Mouse (Mus musculus) heart, adult 2 months (tissue): ENCODE measurements at regions not wholly inside any gene's neighbourhood (a gene's known extent, or its start where the extent isn't known, plus 50 kb on each side); places are given as distances from the start of the nearest gene placed in this dataset.

Experiments used
- DNase-seq, 2 experiments: peaks; one replicate each; pipeline ENCODE4 v3.0.0; 2021
- H3K27ac ChIP-seq: fragments of 200-600 bp; 2 replicates; pipeline ENCODE4 v1.8.1; 2022
- H3K27me3 ChIP-seq: fragments of 200-500 bp; 2 replicates; pipeline ENCODE4 v1.6.1; 2012; ENCODE audit warnings: mild to moderate bottlenecking, low read length, inconsistent platforms, mixed read lengths; ENCODE audit not compliant: control insufficient read depth, insufficient read depth
- H3K36me3 ChIP-seq: fragments of 200-500 bp; 2 replicates; pipeline ENCODE4 v1.6.1; 2012; ENCODE audit warnings: low read length, inconsistent platforms; ENCODE audit not compliant: control insufficient read depth, insufficient read depth
- H3K4me1 ChIP-seq: fragments of 200-500 bp; 2 replicates; pipeline ENCODE4 v1.6.1; 2011; ENCODE audit warnings: low read length; ENCODE audit not compliant: control insufficient read depth, insufficient read depth
- H3K4me3 ChIP-seq: fragments of 200-600 bp; 2 replicates; pipeline ENCODE4 v1.8.1; 2022
- H3K79me2 ChIP-seq: fragments of 200-500 bp; replicated peaks from 2 replicates; pipeline ENCODE4 v1.6.1; 2012; ENCODE audit warnings: mild to moderate bottlenecking, inconsistent platforms, low read length, moderate library complexity, mixed read lengths; ENCODE audit not compliant: control insufficient read depth, insufficient read depth
- H3K9ac ChIP-seq: fragments of 200-500 bp; 2 replicates; pipeline ENCODE4 v1.6.1; 2012; ENCODE audit warnings: low read depth, mild to moderate bottlenecking, control low read depth, inconsistent platforms, low read length, mixed read lengths
- CTCF ChIP-seq: fragments of 200-600 bp; IDR thresholded peaks from 2 replicates; pipeline ENCODE4 v1.8.1; 2022; ENCODE audit warnings: antibody characterized with exemption, mild to moderate bottlenecking, moderate library complexity
- EP300 ChIP-seq: fragments of 200-500 bp; IDR thresholded peaks from 2 replicates; pipeline ENCODE4 v1.6.1; 2011; ENCODE audit warnings: low read depth, low read length, control low read depth; ENCODE audit not compliant: insufficient read depth
- POLR2A ChIP-seq: fragments of 200-500 bp; IDR thresholded peaks from 2 replicates; pipeline ENCODE4 v1.6.1; 2011; ENCODE audit warnings: mild to moderate bottlenecking, low read depth, low read length, control low read depth; ENCODE audit not compliant: insufficient read depth
- WGBS: fragments of 180-500 bp; shearing (Covaris S2); methylation state at CpG from one replicate; pipeline ENCODE4 v1.1.7; 2018; 5-methylcytosine and 5-hydroxymethylcytosine counted together
- intact Hi-C: fragments of 180-260 bp; cut with DNase I; formaldehyde crosslinking; loops from one replicate; pipeline ENCODE4 v1.15.1; 2025

DNA sequence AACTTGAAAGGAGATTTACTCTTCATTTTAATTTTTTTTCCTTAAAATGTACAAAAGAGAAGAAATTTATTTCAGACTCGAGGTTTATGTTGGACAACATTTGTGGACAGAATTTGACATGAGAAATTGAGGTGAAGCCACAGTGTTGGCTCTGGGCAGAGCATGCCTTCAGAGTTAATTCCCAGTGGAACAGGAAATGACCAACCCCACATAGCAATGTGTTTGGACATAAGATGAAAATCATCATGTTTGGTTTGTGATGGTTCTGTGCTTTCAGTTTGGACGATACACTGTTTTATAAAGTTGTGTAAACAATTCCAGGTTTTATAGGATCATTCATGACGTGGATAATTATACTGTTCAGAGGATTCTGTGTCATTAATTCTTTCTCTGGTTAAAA lies 271.9 kb upstream of the Mettl25 start:
- no peaks in the 10 kb centered on the region for H3K27me3 ChIP-seq
- no peak overlapping the region for H3K27ac ChIP-seq
- H3K4me1 ChIP-seq = no peaks in the 10 kb centered on the region
- DNase-seq = no peak
- 42% methylated on average over 3 of the region's 3 CpGs for WGBS
- no peaks in the 10 kb centered on the region for H3K36me3 ChIP-seq
- no peaks in the 10 kb centered on the region for H3K79me2 ChIP-seq
- intact Hi-C loops = no loop called here
- H3K9ac ChIP-seq = no peak overlapping the region
- H3K4me3 ChIP-seq = no peak overlapping the region
- TF ChIP-seq POLR2A (no peak), CTCF (no peak), EP300 (no peak)

GRCm38 (mm10) chr10:106114743-106115486 lies 273.7 kb upstream of the Mettl25 start:
- no peak overlapping the region for H3K9ac ChIP-seq
- H3K4me1 ChIP-seq = no peaks in the 10 kb centered on the region
- no peaks in the 10 kb centered on the region for H3K36me3 ChIP-seq
- H3K79me2 ChIP-seq = no peaks in the 10 kb centered on the region
- no peak for DNase-seq
- 38% methylated on average over 6 of the region's 6 CpGs for WGBS
- no peak overlapping the region for H3K27ac ChIP-seq
- TF ChIP-seq POLR2A (no peak), EP300 (no peak), CTCF (no peak)
- no peak overlapping the region for H3K4me3 ChIP-seq
- intact Hi-C loops = no loop called here
- H3K27me3 ChIP-seq = no peaks in the 10 kb centered on the region

DNA sequence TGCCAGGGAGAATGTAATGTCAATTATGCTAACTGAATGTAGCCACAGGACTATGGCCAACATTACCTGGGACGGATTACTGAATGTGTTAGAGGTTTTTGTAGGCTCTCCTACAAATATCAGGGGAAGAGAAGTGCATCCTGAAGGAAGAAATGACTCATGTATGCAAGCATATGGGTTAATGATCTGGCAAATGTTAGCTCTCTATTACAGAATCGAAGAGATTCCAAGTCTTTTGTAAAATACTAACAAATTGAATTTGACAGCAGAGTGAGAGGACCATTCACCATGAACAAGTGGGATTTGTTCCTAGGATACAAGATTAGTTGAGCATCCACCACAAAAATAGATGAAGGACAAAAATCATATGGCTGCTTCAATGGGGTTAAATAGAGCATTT lies 280.6 kb upstream of the Mettl25 start:
- TF ChIP-seq CTCF (no peak), POLR2A (no peak), EP300 (no peak)
- 61% methylated on average over 2 of the region's 2 CpGs for WGBS

GRCm38 (mm10) chr10:106122952-106123351 lies 281.8 kb upstream of the Mettl25 start:
- no peaks in the 10 kb centered on the region for H3K36me3 ChIP-seq
- DNase-seq = peak in 1 of 2 experiments; percentile 3
- no peak for TF ChIP-seq CTCF
- no peak for TF ChIP-seq EP300
- TF ChIP-seq POLR2A = no peak
- H3K4me3 ChIP-seq = no peak overlapping the region
- 75% methylated on average over 8 of the region's 8 CpGs for WGBS
- H3K27ac ChIP-seq = no peak overlapping the region
- intact Hi-C loops = no loop called here
- H3K79me2 ChIP-seq = no peaks in the 10 kb centered on the region
- no peak overlapping the region for H3K9ac ChIP-seq
- H3K4me1 ChIP-seq = no peaks in the 10 kb centered on the region
- no peaks in the 10 kb centered on the region for H3K27me3 ChIP-seq

More for the DNA sequence above, 280.6 kb upstream of the Mettl25 start:
- DNase-seq = no peak
- Histone ChIP-seq H3K36me3 (no peaks in the 10 kb centered on the region), H3K27ac (no peak overlapping the region), H3K79me2 (no peaks in the 10 kb centered on the region), H3K4me1 (no peaks in the 10 kb centered on the region), H3K27me3 (no peaks in the 10 kb centered on the region), H3K4me3 (no peak overlapping the region), H3K9ac (no peak overlapping the region)
- intact Hi-C loops = no loop called here

DNA sequence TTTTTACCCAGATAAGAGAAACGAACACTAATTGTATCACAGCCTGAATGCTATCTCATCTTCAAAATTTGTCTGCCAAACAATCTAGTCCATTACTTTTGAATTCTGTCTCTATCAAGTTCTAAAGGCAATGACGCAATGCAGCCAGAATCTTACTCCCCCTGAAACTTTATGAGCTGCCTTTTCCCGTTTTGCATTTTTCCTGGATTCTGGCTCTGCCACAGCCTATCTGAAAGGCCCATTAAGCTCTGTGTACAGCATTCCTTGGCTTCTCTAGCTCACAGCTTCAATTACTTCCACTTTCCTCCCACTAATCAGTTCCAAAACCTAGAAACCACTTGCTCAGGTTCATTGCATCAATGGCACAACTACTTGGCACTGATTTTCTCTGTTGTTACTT lies 298.0 kb upstream of the Ppfia2 start:
- Histone ChIP-seq H3K4me3 (no peak overlapping the region), H3K27me3 (no peaks in the 10 kb centered on the region), H3K79me2 (no peaks in the 10 kb centered on the region), H3K36me3 (no peaks in the 10 kb centered on the region), H3K27ac (no peak overlapping the region), H3K4me1 (no peaks in the 10 kb centered on the region), H3K9ac (no peak overlapping the region)
- no peak for DNase-seq
- TF ChIP-seq EP300 = no peak
- no peak for TF ChIP-seq CTCF
- TF ChIP-seq POLR2A = no peak
- WGBS = 30% methylated on average over 3 of the region's 3 CpGs
- intact Hi-C loops = no loop called here

DNA sequence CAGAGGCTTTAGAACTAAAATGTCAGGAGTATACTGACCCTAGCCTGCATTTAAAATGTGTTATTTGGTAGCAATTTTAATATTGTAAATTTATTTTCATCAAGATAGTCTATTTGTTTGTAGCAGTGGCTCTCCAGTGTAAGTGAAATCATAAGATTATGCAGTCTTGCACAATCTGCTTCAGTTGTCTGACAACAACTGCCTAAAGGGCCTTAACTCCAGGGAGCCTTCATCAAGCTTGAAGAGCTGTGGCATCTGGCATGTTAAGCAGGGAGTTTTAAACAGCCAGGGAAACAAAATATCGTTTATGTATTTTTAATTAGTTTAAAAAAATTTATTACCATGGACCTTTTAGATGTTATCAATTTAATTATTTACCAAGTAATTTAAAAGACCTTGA lies 295.7 kb upstream of the Ppfia2 start:
- TF ChIP-seq EP300 = no peak
- TF ChIP-seq CTCF = no peak
- TF ChIP-seq POLR2A = no peak
- 37% methylated on average over 1 of the region's 1 CpGs for WGBS
- H3K27me3 ChIP-seq = no peaks in the 10 kb centered on the region
- H3K4me3 ChIP-seq = no peak overlapping the region
- H3K9ac ChIP-seq = no peak overlapping the region
- no peak overlapping the region for H3K27ac ChIP-seq
- DNase-seq = no peak
- intact Hi-C loops = no loop called here
- H3K36me3 ChIP-seq = no peaks in the 10 kb centered on the region
- H3K4me1 ChIP-seq = no peaks in the 10 kb centered on the region
- H3K79me2 ChIP-seq = no peaks in the 10 kb centered on the region
